Mouse (Mus musculus): ENCODE data around the gene Vat1l. TPM values are rescaled to one million over a fixed set of nuclear protein-coding genes. Genes with fewer than 3 reads are reported as not detected.

Gene Vat1l
- 0.63 and 0.74 TPM in 2 replicates for polyA plus RNA-seq (2015; fragmentation: Nextera tagmentation; extraction: Ambion mirVana)

GRCm38 (mm10) chr8:114205221-114205901, at the start of gene Vat1l:
TSS of gene Vat1l (plus strand) at chr8:114205612.

GRCm38 (mm10) chr8:114417786-114418185, 212.4 kb downstream of the Vat1l start, which contains the start of gene Clec3a:
TSS of gene Clec3a (plus strand) at chr8:114418086.

Other genes with a start within 250 kb of the Vat1l start
- 26.8 and 27.4 TPM in 2 replicates for gene Nudt7, start 72.1 kb upstream of the Vat1l start, polyA plus RNA-seq (2015; fragmentation: Nextera tagmentation; extraction: Ambion mirVana)
- 0.36 and 0.96 TPM in 2 replicates for gene Clec3a, start 212.5 kb downstream of the Vat1l start, polyA plus RNA-seq (2015; fragmentation: Nextera tagmentation; extraction: Ambion mirVana)
- 7.0 and 7.2 TPM in 2 replicates for gene Wwox, start 234.0 kb downstream of the Vat1l start, polyA plus RNA-seq (2015; fragmentation: Nextera tagmentation; extraction: Ambion mirVana)